Mouse (Mus musculus) midbrain, embryonic 13.5 days (tissue): ENCODE results near the gene Ccdc86. TPM values are rescaled to one million over a fixed set of nuclear protein-coding genes. Genes with fewer than 3 reads are reported as not detected.

Experiments
- ATAC-seq: fragments of 200-750 bp; cut with Nextera tagmentation; 2 replicates; pipeline ENCODE4 v1.8.0; 2017; ENCODE audit warnings: mild to moderate bottlenecking, moderate TSS enrichment, moderate library complexity
- H3K27ac ChIP-seq: fragments of 300-500 bp; sonication (generic); 2 replicates; pipeline ENCODE4 v1.5.1; 2015; ENCODE audit warnings: inconsistent platforms, mild to moderate bottlenecking, moderate library complexity
- H3K27me3 ChIP-seq: fragments of 300-500 bp; sonication (generic); 2 replicates; pipeline ENCODE4 v1.6.1; 2015; ENCODE audit warnings: mild to moderate bottlenecking, inconsistent platforms
- H3K36me3 ChIP-seq: fragments of 300-500 bp; sonication (generic); 2 replicates; pipeline ENCODE4 v1.6.1; 2015; ENCODE audit warnings: mild to moderate bottlenecking, inconsistent platforms
- H3K4me1 ChIP-seq: fragments of 300-500 bp; sonication (generic); replicated peaks from 2 replicates; pipeline ENCODE4 v1.6.1; 2015; ENCODE audit warnings: inconsistent platforms
- H3K4me2 ChIP-seq: fragments of 300-500 bp; sonication (generic); replicated peaks from 2 replicates; pipeline ENCODE4 v1.6.1; 2015; ENCODE audit warnings: moderate library complexity, mild to moderate bottlenecking, inconsistent platforms
- H3K4me3 ChIP-seq: fragments of 300-500 bp; sonication (generic); replicated peaks from 2 replicates; pipeline ENCODE4 v1.5.1; 2015; ENCODE audit warnings: mild to moderate bottlenecking, inconsistent platforms
- H3K9ac ChIP-seq: fragments of 300-500 bp; sonication (generic); replicated peaks from 2 replicates; pipeline ENCODE4 v1.6.1; 2015; ENCODE audit warnings: mild to moderate bottlenecking, inconsistent platforms
- H3K9me3 ChIP-seq: fragments of 300-500 bp; sonication (generic); 2 replicates; pipeline ENCODE4 v1.6.1; 2016; ENCODE audit warnings: mild to moderate bottlenecking, inconsistent platforms
- WGBS: fragments of 180-500 bp; shearing (Covaris S2); methylation state at CpG from one replicate; pipeline ENCODE4 v1.1.7; 2015; 5-methylcytosine and 5-hydroxymethylcytosine counted together
- polyA plus RNA-seq: library from polyadenylated mRNA; unstranded; fragments of >200 nt; fragmentation: Nextera tagmentation; extraction: Ambion mirVana; gene quantifications from 2 replicates; pipeline ENCODE4 v1.2.1, GENCODE M21; 2015

Ccdc86 gene
- 15.5 and 16.2 TPM in 2 replicates for polyA plus RNA-seq

- H3K4me1 ChIP-seq: peaks cover 38% of the 10 kb centered on the region
- peaks cover 13% of the 10 kb centered on the region for H3K36me3 ChIP-seq
- H3K9me3 ChIP-seq: no peaks in the 10 kb centered on the region
- no peaks in the 10 kb centered on the region; the same call in 1 of the 2 replicates for H3K27me3 ChIP-seq
- under 1% methylated on average over 30 of the region's 30 CpGs for WGBS
- ATAC-seq: peak; percentile 97
- H3K27ac ChIP-seq: no peak within 1 kb of the TSS
- peak within 1 kb of the TSS; percentile 100 for H3K4me2 ChIP-seq
- H3K9ac ChIP-seq: peak within 1 kb of the TSS; percentile 86
- H3K4me3 ChIP-seq: peak within 1 kb of the TSS; percentile 77
These were observed at the start of gene Ccdc86 for GRCm38 (mm10) chr19:10949112-10949511. TSS of gene Ccdc86 (minus strand) at chr19:10949266.

DNA sequence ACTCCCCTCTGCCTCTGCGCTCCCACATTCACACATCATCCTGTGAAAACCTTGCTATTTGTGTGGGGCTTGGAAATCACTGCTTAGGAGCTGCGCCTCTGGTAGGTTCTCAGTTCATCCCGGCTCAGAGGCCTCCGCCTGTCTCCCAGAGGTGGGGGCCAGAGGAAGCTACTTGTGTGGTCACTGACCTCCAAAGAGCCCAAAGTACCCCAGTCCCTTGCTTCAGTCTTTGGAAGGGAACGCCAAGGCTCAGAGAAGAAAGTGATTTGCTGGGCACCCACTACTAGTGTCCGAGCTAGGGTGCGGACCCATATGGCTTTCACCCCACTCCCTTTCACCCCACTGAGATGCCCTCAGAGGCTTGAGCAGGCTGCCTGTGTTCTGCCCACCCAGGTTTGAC lies 44.1 kb upstream of the Ccdc86 start, which contains the start of gene Ms4a15:
TSS of gene Ms4a15 (minus strand) at position 101 of the 400 bp plus-strand sequence.
- ATAC-seq: 0 out of 2 replicates have a peak, but pooled peaks have one; percentile 20
- no peaks in the 10 kb centered on the region for H3K4me1 ChIP-seq
- no peak within 1 kb of the TSS for H3K27ac ChIP-seq
- 89% methylated on average over 7 of the region's 7 CpGs for WGBS
- H3K9me3 ChIP-seq: no peaks in the 10 kb centered on the region
- H3K27me3 ChIP-seq: no peaks in the 10 kb centered on the region
- H3K36me3 ChIP-seq: no peaks in the 10 kb centered on the region
- no peak within 1 kb of the TSS for H3K9ac ChIP-seq
- no peak within 1 kb of the TSS for H3K4me2 ChIP-seq
- no peak within 1 kb of the TSS for H3K4me3 ChIP-seq

DNA sequence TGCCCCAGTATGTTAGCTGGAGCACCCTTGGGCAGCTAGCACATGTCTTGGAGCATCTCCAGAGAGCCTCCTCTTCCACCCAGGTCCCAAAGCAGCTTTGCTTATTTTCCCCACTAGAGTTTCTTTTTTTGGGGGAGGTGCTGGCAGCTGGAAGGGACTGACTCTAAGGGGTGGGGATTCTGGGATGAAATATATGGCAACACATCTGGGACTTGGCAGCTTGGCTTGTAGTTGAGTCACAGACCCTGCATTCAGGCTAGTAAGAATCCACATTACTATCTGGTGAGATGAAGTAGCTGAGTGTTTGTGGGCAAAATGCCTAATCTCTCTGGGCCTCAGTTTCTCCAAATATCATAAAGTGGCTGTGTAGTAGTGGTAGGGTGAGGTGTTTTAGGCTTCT lies 42.8 kb upstream of the Ccdc86 start:
- H3K27me3 ChIP-seq: no peaks in the 10 kb centered on the region
- no peak overlapping the region for H3K4me2 ChIP-seq
- H3K9ac ChIP-seq: no peak overlapping the region
- no peak overlapping the region for H3K4me3 ChIP-seq
- no peak overlapping the region for H3K27ac ChIP-seq
- H3K36me3 ChIP-seq: no peaks in the 10 kb centered on the region
- no peaks in the 10 kb centered on the region for H3K4me1 ChIP-seq
- ATAC-seq: no peak
- H3K9me3 ChIP-seq: no peaks in the 10 kb centered on the region

- ATAC-seq: no peak
- H3K4me1 ChIP-seq: no peaks in the 10 kb centered on the region
- 74% methylated on average over 1 of the region's 1 CpGs for WGBS
- no peaks in the 10 kb centered on the region for H3K36me3 ChIP-seq
- no peaks in the 10 kb centered on the region for H3K9me3 ChIP-seq
- no peak overlapping the region for H3K4me3 ChIP-seq
- H3K27ac ChIP-seq: no peak overlapping the region
- H3K9ac ChIP-seq: no peak overlapping the region
- no peak overlapping the region for H3K4me2 ChIP-seq
- H3K27me3 ChIP-seq: no peaks in the 10 kb centered on the region
These were observed 41.7 kb upstream of the Ccdc86 start for GRCm38 (mm10) chr19:10990751-10991150.

DNA sequence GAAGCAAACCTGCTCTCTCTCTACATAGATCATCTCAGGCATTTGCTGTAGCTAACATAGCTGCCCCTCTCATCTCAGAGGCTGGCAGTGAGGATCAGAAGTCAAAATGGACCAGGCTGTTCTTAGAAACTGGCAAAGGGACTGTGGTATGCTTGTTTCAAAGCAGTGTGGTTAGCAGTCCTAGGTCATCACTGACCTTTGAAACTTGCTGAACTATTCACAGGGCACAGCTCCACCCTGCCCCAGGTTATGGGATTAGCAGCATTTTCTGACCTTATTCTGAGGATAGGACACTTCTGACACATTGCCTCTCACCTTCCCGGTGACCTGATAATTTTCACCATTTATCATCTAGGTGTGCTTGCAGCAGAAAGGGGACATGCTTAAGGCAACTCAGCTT lies 39.5 kb upstream of the Ccdc86 start:
- no peak overlapping the region for H3K4me2 ChIP-seq
- no peaks in the 10 kb centered on the region for H3K9me3 ChIP-seq
- H3K9ac ChIP-seq: no peak overlapping the region
- no peaks in the 10 kb centered on the region for H3K27me3 ChIP-seq
- H3K4me1 ChIP-seq: no peaks in the 10 kb centered on the region
- no peak overlapping the region for H3K27ac ChIP-seq
- ATAC-seq: no peak
- H3K36me3 ChIP-seq: no peaks in the 10 kb centered on the region
- WGBS: 100% methylated on average over 1 of the region's 1 CpGs
- no peak overlapping the region for H3K4me3 ChIP-seq

DNA sequence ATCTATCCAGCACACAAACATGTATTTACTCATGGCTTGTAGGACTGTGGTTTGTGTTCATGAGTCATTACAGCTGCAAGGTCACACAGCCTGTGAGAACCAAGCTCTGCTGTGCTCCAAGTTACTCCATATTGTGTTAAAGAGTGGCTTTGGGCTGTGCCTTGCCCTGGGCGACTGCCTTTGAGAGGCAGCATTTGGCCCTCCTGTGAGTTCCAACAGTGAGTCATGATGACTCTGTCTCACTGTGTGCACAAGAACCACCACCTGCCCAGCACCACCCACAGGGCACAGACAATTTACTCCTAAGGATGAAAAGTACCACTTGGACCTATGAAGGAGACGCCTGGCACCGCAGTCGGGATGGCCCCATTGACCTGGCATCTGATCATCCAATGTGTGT lies 36.8 kb upstream of the Ccdc86 start:
- Histone ChIP-seq H3K4me2 (no peak overlapping the region), H3K27ac (no peak overlapping the region), H3K36me3 (no peaks in the 10 kb centered on the region), H3K9me3 (no peaks in the 10 kb centered on the region), H3K9ac (no peak overlapping the region), H3K27me3 (0 out of 2 replicates have a peak, but pooled peaks cover 5% of the 10 kb centered on the region), H3K4me1 (no peaks in the 10 kb centered on the region), H3K4me3 (no peak overlapping the region)
- WGBS: 95% methylated on average over 4 of the region's 4 CpGs
- ATAC-seq: no peak

DNA sequence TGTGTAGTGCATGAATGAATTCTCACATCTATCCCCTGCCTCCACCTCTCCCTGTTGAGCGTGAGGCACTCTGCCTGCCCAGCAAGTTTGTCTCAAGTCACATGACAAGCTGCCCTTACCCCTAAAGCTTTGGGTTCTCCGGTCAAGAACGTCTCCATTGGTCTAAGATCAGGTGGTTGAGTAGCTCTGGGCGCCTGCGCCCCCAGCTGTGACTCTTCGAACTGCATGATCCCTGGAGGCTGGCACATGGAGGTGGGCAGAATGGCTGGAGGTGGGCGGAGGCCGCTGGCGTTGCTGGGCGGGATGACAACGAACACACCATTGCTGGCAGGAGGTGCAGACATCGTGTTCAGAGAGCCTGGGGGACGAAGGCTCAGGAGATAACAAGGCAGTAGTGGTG lies 35.5 kb upstream of the Ccdc86 start:
- H3K9ac ChIP-seq: no peak overlapping the region
- no peaks in the 10 kb centered on the region for H3K4me1 ChIP-seq
- H3K4me3 ChIP-seq: no peak overlapping the region
- ATAC-seq: no peak
- no peak overlapping the region for H3K27ac ChIP-seq
- 0 out of 2 replicates have a peak, but pooled peaks cover 5% of the 10 kb centered on the region for H3K27me3 ChIP-seq
- no peak overlapping the region for H3K4me2 ChIP-seq
- no peaks in the 10 kb centered on the region for H3K36me3 ChIP-seq
- no peaks in the 10 kb centered on the region for H3K9me3 ChIP-seq
- WGBS: 81% methylated on average over 13 of the region's 13 CpGs

DNA sequence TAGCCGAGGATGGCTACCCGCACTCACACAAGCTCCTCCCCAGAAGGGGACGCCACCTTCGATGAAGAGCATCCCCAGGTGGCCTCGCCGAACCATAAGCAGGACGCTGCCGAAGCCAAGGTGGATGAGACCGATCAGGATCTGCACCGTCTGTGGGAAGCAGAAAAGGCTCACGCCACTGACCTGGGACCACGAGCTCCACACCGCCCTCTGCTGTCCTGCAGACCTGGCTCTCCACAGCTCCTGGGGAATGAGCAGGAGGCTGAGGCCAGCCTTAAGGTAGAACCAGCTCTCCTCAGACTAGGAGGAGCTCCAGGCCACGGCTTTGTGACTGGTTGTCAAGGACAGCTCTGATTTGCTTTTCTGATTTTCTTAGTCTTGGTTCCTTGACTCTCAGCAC lies 34.1 kb upstream of the Ccdc86 start:
- Histone ChIP-seq H3K27ac (no peak overlapping the region), H3K9me3 (no peaks in the 10 kb centered on the region), H3K9ac (no peak overlapping the region), H3K4me2 (0 out of 2 replicates have a peak overlapping the region, but pooled peaks have one; percentile 27), H3K36me3 (no peaks in the 10 kb centered on the region), H3K4me3 (no peak overlapping the region), H3K27me3 (0 out of 2 replicates have a peak, but pooled peaks cover 5% of the 10 kb centered on the region), H3K4me1 (no peaks in the 10 kb centered on the region)
- 23% methylated on average over 14 of the region's 14 CpGs for WGBS
- ATAC-seq: no peak

DNA sequence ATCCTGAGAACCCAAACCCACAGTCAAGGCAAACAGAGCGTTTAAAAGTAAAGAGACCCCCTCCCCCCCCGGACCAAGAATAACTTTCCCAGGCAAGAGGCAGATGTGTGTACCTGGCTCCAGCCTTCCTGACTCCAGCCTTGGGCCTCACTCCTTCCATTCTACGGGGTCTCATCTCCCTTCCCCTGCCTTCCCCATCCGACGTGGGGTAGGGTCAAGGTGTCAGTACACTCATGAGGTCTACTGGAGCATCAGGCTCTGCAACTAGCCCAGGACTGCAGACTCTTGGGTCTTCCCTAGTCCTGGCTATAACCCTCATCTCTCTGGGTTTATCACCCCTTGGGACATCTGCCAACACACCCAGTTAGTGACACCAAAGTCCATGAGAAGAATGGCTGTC lies 31.1 kb upstream of the Ccdc86 start:
- H3K36me3 ChIP-seq: no peaks in the 10 kb centered on the region
- H3K27me3 ChIP-seq: 0 out of 2 replicates have a peak, but pooled peaks cover 5% of the 10 kb centered on the region
- H3K4me3 ChIP-seq: no peak overlapping the region
- ATAC-seq: peak; percentile 40; the same call in 1 of the 2 replicates
- no peaks in the 10 kb centered on the region for H3K9me3 ChIP-seq
- no peak overlapping the region for H3K4me2 ChIP-seq
- no peaks in the 10 kb centered on the region for H3K4me1 ChIP-seq
- no peak overlapping the region for H3K27ac ChIP-seq
- 91% methylated on average over 5 of the region's 5 CpGs for WGBS
- H3K9ac ChIP-seq: no peak overlapping the region

DNA sequence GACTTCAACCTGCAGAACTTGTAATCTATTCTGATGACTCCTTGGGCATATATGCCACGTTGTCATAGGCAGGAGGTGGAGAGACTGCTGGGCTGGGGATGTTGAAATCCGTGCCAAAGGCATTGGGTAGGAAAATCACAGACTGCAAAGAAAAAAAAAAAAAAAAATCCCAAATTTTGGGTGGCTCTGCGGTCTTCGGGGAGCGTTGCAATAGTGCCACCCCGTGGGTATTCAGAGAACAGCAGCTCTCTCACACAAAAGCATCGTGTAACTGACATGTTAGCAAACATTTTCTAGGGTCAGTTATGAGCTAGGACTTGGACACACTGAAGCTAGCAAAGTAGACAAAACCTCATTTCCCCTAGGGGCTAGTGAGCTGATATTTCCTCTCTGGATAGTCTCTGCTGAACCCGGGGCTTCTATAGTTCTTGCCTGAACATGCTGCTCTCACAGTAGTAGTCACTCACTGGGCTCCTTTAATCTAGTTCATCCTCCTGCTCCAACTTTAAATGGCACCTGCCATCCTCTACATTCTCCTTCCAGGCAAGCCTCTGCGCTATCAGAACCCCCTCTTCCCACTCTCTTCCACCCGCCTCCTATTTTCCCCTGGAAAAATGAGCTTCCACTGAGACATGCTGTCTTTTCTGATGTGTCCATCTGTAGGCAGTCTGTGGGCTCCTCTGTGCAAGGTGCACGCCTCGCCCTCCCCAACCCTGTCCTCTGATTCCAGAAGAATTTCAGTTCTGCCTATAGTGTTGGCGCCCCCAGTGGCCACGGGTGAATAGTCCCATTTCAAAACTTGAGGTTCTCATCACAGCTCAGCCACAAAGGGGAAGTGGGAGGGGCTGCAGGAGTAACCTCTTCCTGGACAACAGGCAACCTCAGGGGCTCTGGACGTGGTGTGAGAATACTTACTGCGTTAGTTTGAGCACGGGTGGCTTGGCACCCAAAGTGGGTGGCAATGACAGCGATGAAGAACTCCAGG lies 30.4 kb upstream of the Ccdc86 start:
- Histone ChIP-seq H3K9me3 (no peaks in the 10 kb centered on the region), H3K4me2 (peak overlapping the region; percentile 25), H3K9ac (0 out of 2 replicates have a peak overlapping the region, but pooled peaks have one; percentile 36), H3K4me3 (no peak overlapping the region), H3K27ac (no peak overlapping the region), H3K4me1 (no peaks in the 10 kb centered on the region), H3K36me3 (no peaks in the 10 kb centered on the region), H3K27me3 (0 out of 2 replicates have a peak, but pooled peaks cover 5% of the 10 kb centered on the region)
- ATAC-seq: peak; percentile 63
- 10% methylated on average over 18 of the region's 18 CpGs for WGBS

GRCm38 (mm10) chr19:10976318-10976717 lies 27.3 kb upstream of the Ccdc86 start:
- ATAC-seq: no peak
- H3K36me3 ChIP-seq: no peaks in the 10 kb centered on the region
- no peak overlapping the region for H3K27ac ChIP-seq
- no peaks in the 10 kb centered on the region for H3K27me3 ChIP-seq
- no peaks in the 10 kb centered on the region for H3K9me3 ChIP-seq
- H3K4me1 ChIP-seq: no peaks in the 10 kb centered on the region
- no peak overlapping the region for H3K9ac ChIP-seq
- 54% methylated on average over 4 of the region's 4 CpGs for WGBS
- H3K4me3 ChIP-seq: no peak overlapping the region
- no peak overlapping the region for H3K4me2 ChIP-seq

DNA sequence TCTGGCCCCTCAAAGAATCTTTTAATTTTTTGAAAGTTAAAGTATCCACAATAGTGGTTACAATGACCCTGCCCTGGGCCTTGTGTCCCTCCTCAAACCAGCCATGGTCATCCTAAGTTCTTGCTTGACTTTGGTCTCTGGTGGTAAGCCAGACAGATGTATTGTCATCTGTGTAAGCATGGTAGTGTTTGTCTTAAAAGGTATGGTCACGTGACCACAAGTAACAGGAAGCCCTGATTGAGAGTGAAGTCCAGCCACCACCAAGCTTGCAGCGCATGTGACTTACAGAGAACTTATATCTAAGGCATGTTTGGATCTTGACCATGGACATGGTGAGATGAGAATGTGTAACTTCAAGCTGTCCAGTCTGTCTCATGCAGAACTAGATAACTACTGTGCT lies 26.1 kb upstream of the Ccdc86 start:
- no peaks in the 10 kb centered on the region for H3K36me3 ChIP-seq
- 78% methylated on average over 2 of the region's 2 CpGs for WGBS
- no peak for ATAC-seq

More for the DNA sequence above, 26.1 kb upstream of the Ccdc86 start:
- Histone ChIP-seq H3K27me3 (no peaks in the 10 kb centered on the region), H3K27ac (no peak overlapping the region), H3K4me3 (no peak overlapping the region), H3K9ac (no peak overlapping the region), H3K4me2 (no peak overlapping the region), H3K4me1 (no peaks in the 10 kb centered on the region), H3K9me3 (no peaks in the 10 kb centered on the region)
